Mouse (Mus musculus) lung, embryonic 16.5 days (tissue): Measurements from ENCODE around the gene Gm4869. TPM values are rescaled to one million over a fixed set of nuclear protein-coding genes. Genes with fewer than 3 reads are reported as not detected.

Experiments used
- ATAC-seq: fragments of 200-750 bp; cut with Nextera tagmentation; 2 replicates; pipeline ENCODE4 v1.8.0; 2017; ENCODE audit warnings: low read depth, mild to moderate bottlenecking, moderate library complexity
- H3K27ac ChIP-seq: fragments of 300-500 bp; sonication (generic); 2 replicates; pipeline ENCODE4 v1.5.1; 2014; ENCODE audit warnings: mild to moderate bottlenecking, control low read depth, low read length
- H3K27me3 ChIP-seq: fragments of 300-500 bp; sonication (generic); 2 replicates; pipeline ENCODE4 v1.6.1; 2014; ENCODE audit warnings: low read depth, low read length, mixed read lengths; ENCODE audit not compliant: control insufficient read depth, insufficient read depth
- H3K36me3 ChIP-seq: fragments of 300-500 bp; sonication (generic); 2 replicates; pipeline ENCODE4 v1.6.1; 2014; ENCODE audit warnings: low read length; ENCODE audit not compliant: control insufficient read depth, insufficient read depth
- H3K4me1 ChIP-seq: fragments of 300-500 bp; sonication (generic); replicated peaks from 2 replicates; pipeline ENCODE4 v1.6.1; 2014; ENCODE audit warnings: low read length, mixed read lengths; ENCODE audit not compliant: control insufficient read depth, insufficient read depth
- H3K4me2 ChIP-seq: fragments of 300-500 bp; sonication (generic); 2 replicates; pipeline ENCODE4 v1.6.1; 2014; ENCODE audit warnings: low read depth, low read length, control low read depth
- H3K4me3 ChIP-seq: fragments of 300-500 bp; sonication (generic); 2 replicates; pipeline ENCODE4 v1.5.1; 2014; ENCODE audit warnings: mild to moderate bottlenecking, low read length, control low read depth
- H3K9ac ChIP-seq: fragments of 300-500 bp; sonication (generic); 2 replicates; pipeline ENCODE4 v1.6.1; 2014; ENCODE audit warnings: low read length, control low read depth
- H3K9me3 ChIP-seq: fragments of 300-500 bp; sonication (generic); 2 replicates; pipeline ENCODE4 v1.6.1; 2016; ENCODE audit warnings: low read length; ENCODE audit not compliant: control insufficient read depth
- WGBS: fragments of 180-500 bp; shearing (Covaris S2); extraction: QIAGEN DNeasy Blood & Tissue Kit; methylation state at CpG from one replicate; pipeline ENCODE4 v1.1.7; 2014; 5-methylcytosine and 5-hydroxymethylcytosine counted together
- polyA plus RNA-seq: library from polyadenylated mRNA; unstranded; fragments of >200 nt; fragmentation: Nextera tagmentation; extraction: Ambion mirVana; gene quantifications from 2 replicates; pipeline ENCODE4 v1.2.1, GENCODE M21; 2015

Gm4869 gene
- polyA plus RNA-seq = not detected in 2 replicates

DNA sequence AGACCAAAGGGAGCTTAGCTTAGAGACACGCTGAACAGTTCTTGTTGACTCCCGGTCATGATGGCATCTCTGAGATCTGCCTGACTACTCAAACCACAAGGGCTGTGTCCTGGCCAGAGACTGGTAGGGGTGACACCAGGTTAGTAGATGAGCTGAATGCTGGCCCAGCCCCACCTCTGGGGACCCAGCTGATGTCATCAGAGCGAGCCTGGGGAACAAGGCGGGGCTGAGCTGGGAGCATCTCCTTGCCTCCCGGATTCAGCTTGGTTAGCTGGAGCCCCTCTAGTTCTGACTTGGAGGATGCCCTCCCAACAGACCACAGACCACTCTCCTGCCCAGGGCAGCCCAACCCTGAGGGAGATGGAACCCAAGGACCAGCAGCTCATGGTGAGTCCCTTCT, at the start of gene Gm4869:
Gene Gm4869, plus strand, starts transcription at position 301 of the 400 bp plus-strand sequence.
- Histone ChIP-seq H3K4me3 (no peak within 1 kb of the TSS), H3K4me2 (no peak within 1 kb of the TSS), H3K9me3 (no peaks in the 10 kb centered on the region), H3K27me3 (no peaks in the 10 kb centered on the region), H3K9ac (no peak within 1 kb of the TSS), H3K27ac (no peak within 1 kb of the TSS), H3K4me1 (no peaks in the 10 kb centered on the region), H3K36me3 (peaks cover 37% of the 10 kb centered on the region)
- 75% methylated on average over 5 of the region's 5 CpGs for WGBS
- no peak for ATAC-seq

DNA sequence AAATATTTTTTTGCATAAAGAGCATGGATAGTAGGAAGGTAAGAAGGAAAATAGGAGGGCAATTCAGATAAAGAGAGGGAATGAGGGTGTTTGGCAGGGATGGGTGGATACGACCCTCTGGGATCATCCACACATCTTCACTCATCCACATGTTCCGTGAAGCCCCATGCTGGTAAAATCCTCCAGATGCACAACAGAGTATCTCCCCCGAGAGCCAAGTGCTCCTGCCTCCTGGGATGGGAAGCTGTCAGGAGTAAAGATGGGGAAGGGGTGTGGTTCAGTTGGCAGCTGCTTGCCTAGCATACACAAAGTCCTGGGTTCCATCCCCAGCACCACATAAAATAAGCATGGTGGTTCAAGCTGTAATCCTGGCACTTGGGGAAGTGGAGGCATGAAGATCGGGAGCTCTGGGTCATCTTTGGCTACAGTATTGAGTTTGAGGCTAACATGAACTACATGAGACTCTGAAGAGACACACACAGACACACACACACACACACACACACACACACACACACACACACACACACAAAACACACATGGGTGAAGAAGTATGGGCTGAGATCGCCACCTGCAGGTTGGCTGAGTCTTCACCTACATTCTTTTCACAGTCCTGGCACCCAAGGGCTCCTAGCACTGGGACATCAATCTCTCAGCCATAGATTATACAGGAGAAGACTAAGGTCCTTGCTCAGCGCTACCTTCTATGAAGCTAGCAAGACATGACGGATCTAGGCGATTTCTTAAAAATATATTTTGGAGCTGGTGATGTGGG, 49.1 kb upstream of the Gm4869 start:
- Histone ChIP-seq H3K27me3 (no peaks in the 10 kb centered on the region), H3K4me3 (no peak overlapping the region), H3K4me1 (no peaks in the 10 kb centered on the region), H3K9ac (no peak overlapping the region), H3K27ac (no peak overlapping the region), H3K36me3 (no peaks in the 10 kb centered on the region), H3K4me2 (no peak overlapping the region), H3K9me3 (no peaks in the 10 kb centered on the region)
- no peak for ATAC-seq
- 49% methylated on average over 8 of the region's 8 CpGs for whole genome bisulfite sequencing

DNA sequence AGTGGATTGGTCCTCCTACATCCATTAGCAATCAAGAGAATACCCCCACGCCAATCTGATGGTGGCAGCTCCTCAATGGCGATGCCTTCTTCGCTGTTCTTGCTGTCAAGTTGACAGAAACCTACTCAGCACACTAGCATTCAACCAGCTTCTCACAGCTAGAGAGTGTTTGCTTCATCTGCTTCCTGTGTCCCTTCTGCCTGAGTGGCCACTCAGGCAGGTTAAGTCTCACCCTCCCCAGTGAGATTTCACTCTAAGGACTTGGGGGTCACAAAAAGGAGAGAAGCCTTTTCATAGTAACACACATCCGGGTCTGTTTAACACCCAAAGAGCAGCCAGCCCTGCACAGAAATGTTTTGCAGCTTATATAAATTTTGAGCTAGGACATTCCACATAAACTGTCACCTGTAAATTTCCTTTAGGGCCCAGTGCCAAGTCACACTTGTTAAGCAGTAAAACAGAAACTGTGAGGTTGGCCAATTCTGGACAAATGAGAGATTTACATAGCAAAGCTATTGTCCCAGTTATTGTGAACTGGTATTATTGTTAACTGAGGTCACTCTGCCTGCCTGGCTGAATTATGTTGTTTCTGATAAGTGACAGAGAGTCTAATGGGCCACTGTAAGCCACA, 42.7 kb upstream of the Gm4869 start:
- H3K27ac ChIP-seq = 0 out of 2 replicates have a peak overlapping the region, but pooled peaks have one; percentile 21
- 67% methylated on average over 4 of the region's 4 CpGs for WGBS
- H3K9me3 ChIP-seq = no peaks in the 10 kb centered on the region; the same call in 1 of the 2 replicates
- no peak overlapping the region for H3K9ac ChIP-seq
- ATAC-seq = no peak
- no peak overlapping the region for H3K4me2 ChIP-seq
- H3K4me3 ChIP-seq = no peak overlapping the region
- H3K36me3 ChIP-seq = no peaks in the 10 kb centered on the region
- no peaks in the 10 kb centered on the region for H3K4me1 ChIP-seq
- H3K27me3 ChIP-seq = no peaks in the 10 kb centered on the region

DNA sequence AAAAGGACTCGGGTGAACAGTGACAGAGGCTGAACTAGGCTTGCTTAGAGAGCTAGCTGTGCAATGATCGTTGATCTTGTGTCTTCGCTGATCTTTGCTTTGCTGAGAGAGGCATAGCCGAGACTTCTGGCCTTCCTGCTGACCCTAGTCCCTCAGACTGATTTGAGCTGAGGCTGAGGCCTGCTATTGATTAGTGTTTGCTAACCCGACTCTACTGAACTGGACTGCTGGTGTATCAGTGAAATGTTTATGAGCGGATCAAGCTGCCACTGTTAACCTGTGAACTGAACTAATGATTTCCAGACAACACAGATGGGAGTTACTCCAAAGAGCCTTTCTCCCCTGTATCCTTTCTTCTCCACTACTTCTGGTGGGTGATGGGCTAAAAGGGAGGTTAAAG, 40.3 kb upstream of the Gm4869 start:
- 70% methylated on average over 6 of the region's 6 CpGs for WGBS
- Histone ChIP-seq H3K4me1 (no peaks in the 10 kb centered on the region), H3K9ac (no peak overlapping the region), H3K9me3 (no peaks in the 10 kb centered on the region; the same call in 1 of the 2 replicates), H3K27ac (no peak overlapping the region), H3K36me3 (no peaks in the 10 kb centered on the region), H3K27me3 (no peaks in the 10 kb centered on the region), H3K4me2 (no peak overlapping the region), H3K4me3 (no peak overlapping the region)
- no peak for ATAC-seq

DNA sequence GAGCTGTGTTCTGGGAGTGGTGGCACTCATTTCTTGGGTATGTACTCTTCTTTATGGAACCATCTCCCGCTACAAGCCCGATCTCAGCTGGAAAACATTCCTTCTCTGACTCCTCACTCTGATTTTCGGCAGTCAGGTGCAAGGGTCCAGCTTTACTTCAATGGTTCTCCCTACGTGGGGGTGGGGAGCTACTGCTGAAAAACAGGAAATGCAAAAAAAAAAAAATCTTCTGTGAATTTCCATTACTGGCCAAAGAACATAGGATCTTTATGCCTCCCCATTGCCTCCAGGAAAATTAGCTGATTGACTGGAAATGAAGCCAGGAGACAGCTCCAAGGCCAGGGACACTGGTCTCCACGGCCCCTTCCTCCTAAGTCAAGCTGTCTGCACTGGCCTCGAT, 38.8 kb upstream of the Gm4869 start:
- H3K4me2 ChIP-seq = no peak overlapping the region
- H3K9me3 ChIP-seq = no peaks in the 10 kb centered on the region; the same call in 1 of the 2 replicates
- no peaks in the 10 kb centered on the region for H3K4me1 ChIP-seq
- no peak overlapping the region for H3K27ac ChIP-seq
- WGBS = 65% methylated on average over 6 of the region's 6 CpGs
- no peaks in the 10 kb centered on the region for H3K36me3 ChIP-seq
- ATAC-seq = no peak
- H3K9ac ChIP-seq = no peak overlapping the region
- H3K4me3 ChIP-seq = no peak overlapping the region
- no peaks in the 10 kb centered on the region for H3K27me3 ChIP-seq

DNA sequence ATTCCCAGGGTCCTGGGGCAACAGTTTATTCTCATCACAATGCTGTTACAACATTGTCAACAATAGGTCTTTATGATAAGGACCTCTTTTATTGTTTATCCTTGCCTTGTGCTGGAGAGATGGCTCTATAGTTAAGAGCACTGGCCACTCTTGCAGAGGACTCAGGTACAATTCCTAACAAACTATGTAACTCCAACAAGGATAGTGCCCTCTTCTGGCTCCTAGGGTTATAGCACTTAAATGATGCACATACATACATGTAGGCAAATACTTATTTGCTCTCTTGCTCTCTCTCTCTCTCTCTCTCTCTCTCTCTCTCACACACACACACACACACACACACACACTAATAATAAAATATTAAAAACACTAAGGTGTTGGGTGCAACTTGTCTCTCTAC, 36.6 kb upstream of the Gm4869 start:
- H3K4me2 ChIP-seq = no peak overlapping the region
- H3K36me3 ChIP-seq = no peaks in the 10 kb centered on the region
- H3K4me3 ChIP-seq = no peak overlapping the region
- H3K9ac ChIP-seq = no peak overlapping the region
- no peaks in the 10 kb centered on the region; the same call in 1 of the 2 replicates for H3K9me3 ChIP-seq
- H3K27me3 ChIP-seq = no peaks in the 10 kb centered on the region
- no peak for ATAC-seq
- no peak overlapping the region for H3K27ac ChIP-seq
- no peaks in the 10 kb centered on the region for H3K4me1 ChIP-seq

DNA sequence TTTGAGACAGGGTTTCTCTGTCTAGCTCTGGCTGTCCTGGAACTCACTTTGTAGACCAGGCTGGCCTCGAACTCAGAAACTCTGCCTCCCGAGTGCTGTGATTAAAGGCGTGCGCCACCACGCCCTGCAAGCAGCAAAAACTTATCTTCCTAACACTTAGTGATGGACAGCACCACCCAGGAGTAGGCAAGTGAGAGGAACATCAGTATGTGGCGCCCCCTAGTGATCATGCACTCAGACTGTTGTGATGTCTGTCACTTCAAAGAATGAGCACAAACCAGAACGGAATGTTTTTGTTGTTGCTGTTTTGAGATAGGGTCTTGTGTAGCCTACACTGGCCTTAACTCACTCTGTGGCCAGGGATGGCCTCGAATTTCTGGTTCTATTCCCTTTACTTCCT, 34.1 kb upstream of the Gm4869 start:
- Histone ChIP-seq H3K27me3 (no peaks in the 10 kb centered on the region), H3K9ac (no peak overlapping the region), H3K9me3 (no peaks in the 10 kb centered on the region), H3K36me3 (no peaks in the 10 kb centered on the region), H3K4me2 (no peak overlapping the region), H3K27ac (no peak overlapping the region), H3K4me1 (no peaks in the 10 kb centered on the region), H3K4me3 (no peak overlapping the region)
- ATAC-seq = no peak
- 24% methylated on average over 8 of the region's 8 CpGs for WGBS

DNA sequence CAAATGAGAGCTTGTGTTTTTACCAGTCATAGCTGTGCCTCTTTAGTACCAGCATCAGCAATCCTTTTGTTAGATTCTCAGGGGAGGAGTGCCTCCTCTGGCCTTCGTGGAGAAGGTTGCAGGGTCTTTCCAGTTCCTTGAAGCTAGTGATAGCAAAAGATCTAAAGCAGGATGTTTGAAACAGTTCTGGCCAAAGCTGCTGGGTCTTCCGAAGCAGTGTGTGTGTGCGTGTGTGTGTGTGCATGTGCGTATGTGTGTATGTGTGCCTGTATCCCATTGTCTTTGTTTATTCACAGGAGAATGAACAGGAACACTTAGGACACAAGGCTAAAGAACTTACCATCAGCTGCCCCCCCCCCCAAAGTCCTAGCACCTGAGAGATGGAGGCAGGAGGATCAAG, 30.8 kb upstream of the Gm4869 start:
- Histone ChIP-seq H3K9ac (no peak overlapping the region), H3K36me3 (no peaks in the 10 kb centered on the region), H3K4me1 (no peaks in the 10 kb centered on the region; the same call in 1 of the 2 replicates), H3K9me3 (no peaks in the 10 kb centered on the region), H3K27me3 (no peaks in the 10 kb centered on the region), H3K4me3 (no peak overlapping the region), H3K4me2 (no peak overlapping the region), H3K27ac (no peak overlapping the region)
- ATAC-seq = no peak
- 51% methylated on average over 4 of the region's 4 CpGs for WGBS

DNA sequence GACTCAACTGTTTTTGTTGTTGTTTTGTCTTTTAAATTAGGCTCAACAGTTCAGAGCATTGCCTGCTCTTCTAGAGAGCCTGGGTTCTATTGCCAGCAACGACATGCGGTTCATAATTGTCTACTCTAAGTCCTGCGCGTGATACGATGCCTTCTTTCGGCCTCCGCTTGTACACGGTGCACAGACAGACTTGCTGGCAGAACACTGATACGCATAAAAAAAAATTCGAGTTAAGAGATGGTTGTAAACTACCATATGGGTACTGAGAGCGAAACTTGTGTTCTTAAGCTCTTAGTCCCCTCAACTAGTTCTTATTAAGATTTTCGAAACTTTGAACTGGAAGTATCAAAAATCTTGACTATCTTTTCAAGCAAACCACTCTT, 27.3 kb upstream of the Gm4869 start:
- Histone ChIP-seq H3K4me3 (peak overlapping the region; percentile 99), H3K9ac (peak overlapping the region; percentile 97), H3K4me1 (peaks cover 19% of the 10 kb centered on the region), H3K9me3 (no peaks in the 10 kb centered on the region), H3K27me3 (no peaks in the 10 kb centered on the region), H3K27ac (peak overlapping the region; percentile 96), H3K36me3 (no peaks in the 10 kb centered on the region; the same call in 1 of the 2 replicates), H3K4me2 (peak overlapping the region; percentile 82)
- under 1% methylated on average over 12 of the region's 12 CpGs for WGBS
- ATAC-seq = peak; percentile 11; the same call in 1 of the 2 replicates
